Mouse (Mus musculus) lung, adult 2 months (tissue): ENCODE data around the gene Slc17a7.

Source experiments
- CTCF ChIP-seq: fragments of 200-500 bp; IDR thresholded peaks from 2 replicates; pipeline ENCODE4 v1.5.1; 2011; ENCODE audit warnings: mild to moderate bottlenecking, low read length, control low read depth; ENCODE audit not compliant: insufficient read depth
- POLR2A ChIP-seq: fragments of 200-500 bp; IDR thresholded peaks from 2 replicates; pipeline ENCODE4 v1.6.1; 2011; ENCODE audit warnings: low read depth, mild to moderate bottlenecking, control low read depth, low read length, borderline replicate concordance; ENCODE audit errors: extremely low read depth

- no peak for TF ChIP-seq POLR2A
- no peak for TF ChIP-seq CTCF
Observed at GRCm38 (mm10) chr7:45175929-45176328, 12.2 kb downstream of the Slc17a7 start.
